Mouse (Mus musculus): Measurements from ENCODE around the gene Sec22b. TPM values are rescaled to one million over a fixed set of nuclear protein-coding genes. Genes with fewer than 3 reads are reported as not detected.
A peak's percentile ranks its signal among the peaks of the same experiment; 100 is the strongest.

Gene Sec22b
- polyA plus RNA-seq, 1 experiment from 2014 or later: 60.8 TPM

DNA sequence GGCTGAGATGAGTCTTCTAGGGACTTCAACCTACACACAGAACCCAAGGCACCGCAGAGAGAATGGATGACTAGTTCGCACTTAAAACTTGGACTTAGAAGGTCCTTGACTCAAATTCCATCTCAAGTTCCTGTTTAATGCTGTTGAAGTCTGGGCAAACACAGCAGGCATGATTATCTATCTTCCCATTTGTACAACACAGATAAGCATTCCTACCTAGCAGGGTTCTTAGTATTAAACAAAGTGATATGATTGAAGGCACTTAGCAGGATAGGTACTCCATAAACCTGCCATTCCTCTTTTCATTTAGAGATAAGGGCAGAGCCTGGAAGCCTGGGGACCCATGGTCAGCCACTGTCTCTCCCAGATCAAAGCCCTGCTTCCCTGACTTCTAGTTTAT lies 67.2 kb downstream of the Sec22b start:
- no peak for ATAC-seq (ENCODE audit: low read depth)
- Histone ChIP-seq H3K27me3 (no peaks in the 10 kb centered on the region), H3K9me3 (replicated peaks) (no peaks in the 10 kb centered on the region), H3K4me1 (replicated peaks) (peaks cover 43% of the 10 kb centered on the region), H3K4me3 (replicated peaks) (no peak overlapping the region), H3K4me2 (no peak overlapping the region), H3K9ac (no peak overlapping the region), H3K27ac (no peak overlapping the region), H3K36me3 (no peaks in the 10 kb centered on the region)
- DNase-seq: no peak
- 61% methylated on average over 2 of the region's 2 CpGs for WGBS (ENCODE audit: insufficient replicate concordance)

DNA sequence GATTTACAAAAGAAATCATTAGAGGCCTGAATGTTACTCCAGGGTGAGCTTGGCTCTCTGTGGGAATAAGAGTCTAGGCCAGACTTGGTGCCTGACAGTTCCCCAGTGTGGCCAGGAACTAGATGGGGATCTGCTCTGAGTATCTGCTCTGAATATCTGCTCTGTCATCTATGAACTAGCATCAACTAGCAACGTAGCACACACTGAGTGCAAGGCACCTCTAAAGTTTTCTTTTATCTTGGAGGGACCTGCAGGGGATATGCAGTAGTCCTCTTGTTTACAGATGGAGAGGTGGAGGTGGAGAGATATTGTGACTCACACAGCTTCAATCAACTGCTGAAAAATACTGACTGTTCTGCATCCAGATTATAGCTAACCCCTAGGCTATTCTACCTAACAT lies 68.0 kb downstream of the Sec22b start:
- Histone ChIP-seq H3K4me2 (no peak overlapping the region), H3K9ac (no peak overlapping the region), H3K4me1 (replicated peaks) (peaks cover 43% of the 10 kb centered on the region), H3K9me3 (replicated peaks) (no peaks in the 10 kb centered on the region), H3K27me3 (no peaks in the 10 kb centered on the region), H3K27ac (no peak overlapping the region), H3K4me3 (replicated peaks) (no peak overlapping the region), H3K36me3 (no peaks in the 10 kb centered on the region)
- 25% methylated on average over 1 of the region's 1 CpGs for WGBS (ENCODE audit: insufficient replicate concordance)
- DNase-seq (no peak), ATAC-seq (ENCODE audit: low read depth) (peak; percentile 42; the same call in 1 of the 2 replicates)

DNA sequence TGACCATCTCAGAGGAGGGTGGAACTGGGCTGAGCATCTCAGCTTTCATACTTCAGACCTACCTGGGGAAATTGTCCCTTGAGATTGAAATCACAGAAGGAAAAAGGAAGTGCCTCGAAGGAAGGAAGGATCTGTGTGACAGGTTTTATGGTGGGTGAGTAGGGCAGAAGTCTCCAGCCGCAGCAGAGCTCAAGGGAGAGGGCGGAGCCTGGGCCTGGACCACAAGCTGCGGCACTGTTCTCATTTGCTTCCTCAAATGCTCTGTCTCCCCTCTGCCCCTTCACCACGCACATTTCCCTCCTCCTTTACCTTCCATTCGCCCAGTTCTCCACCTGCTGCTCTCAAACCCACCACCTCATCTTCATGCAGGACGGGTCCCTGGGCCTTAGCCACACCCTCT lies 70.1 kb downstream of the Sec22b start:
- H3K36me3 ChIP-seq: no peaks in the 10 kb centered on the region
- ATAC-seq (ENCODE audit: low read depth): no peak
- no peak overlapping the region for H3K9ac ChIP-seq
- WGBS (ENCODE audit: insufficient replicate concordance): 10% methylated on average over 7 of the region's 7 CpGs
- DNase-seq: no peak
- peaks cover 38% of the 10 kb centered on the region for H3K4me1 ChIP-seq (replicated peaks)
- H3K4me3 ChIP-seq (replicated peaks): no peak overlapping the region
- no peak overlapping the region for H3K27ac ChIP-seq
- H3K4me2 ChIP-seq: peak overlapping the region; percentile 26
- H3K27me3 ChIP-seq: no peaks in the 10 kb centered on the region
- H3K9me3 ChIP-seq (replicated peaks): no peaks in the 10 kb centered on the region

DNA sequence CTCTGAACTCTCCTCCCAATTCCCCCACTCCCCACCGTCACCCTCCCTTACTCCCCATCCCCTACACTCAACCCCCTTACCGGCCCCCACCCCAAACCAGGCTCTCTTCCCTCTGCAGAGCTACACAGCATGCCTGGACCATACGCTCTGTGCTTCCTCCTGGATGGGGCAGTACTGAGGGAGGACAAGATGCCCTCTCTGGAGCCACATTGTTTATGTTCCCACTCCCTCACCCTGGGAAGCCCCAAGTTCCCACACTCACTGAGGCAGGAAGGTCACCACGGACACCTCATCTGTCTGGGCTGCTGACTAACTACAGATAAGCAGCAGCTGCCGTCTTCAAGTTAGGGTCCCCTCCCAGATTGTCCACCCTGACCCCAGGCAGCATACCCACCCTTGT lies 71.2 kb downstream of the Sec22b start:
- Histone ChIP-seq H3K4me1 (replicated peaks) (peaks cover 38% of the 10 kb centered on the region), H3K27me3 (no peaks in the 10 kb centered on the region), H3K9me3 (replicated peaks) (no peaks in the 10 kb centered on the region), H3K36me3 (no peaks in the 10 kb centered on the region), H3K4me2 (no peak overlapping the region), H3K9ac (no peak overlapping the region), H3K4me3 (replicated peaks) (no peak overlapping the region), H3K27ac (no peak overlapping the region)
- 37% methylated on average over 5 of the region's 5 CpGs for WGBS (ENCODE audit: insufficient replicate concordance)
- DNase-seq (no peak), ATAC-seq (ENCODE audit: low read depth) (0 out of 2 replicates have a peak, but pooled peaks have one; percentile 36)

DNA sequence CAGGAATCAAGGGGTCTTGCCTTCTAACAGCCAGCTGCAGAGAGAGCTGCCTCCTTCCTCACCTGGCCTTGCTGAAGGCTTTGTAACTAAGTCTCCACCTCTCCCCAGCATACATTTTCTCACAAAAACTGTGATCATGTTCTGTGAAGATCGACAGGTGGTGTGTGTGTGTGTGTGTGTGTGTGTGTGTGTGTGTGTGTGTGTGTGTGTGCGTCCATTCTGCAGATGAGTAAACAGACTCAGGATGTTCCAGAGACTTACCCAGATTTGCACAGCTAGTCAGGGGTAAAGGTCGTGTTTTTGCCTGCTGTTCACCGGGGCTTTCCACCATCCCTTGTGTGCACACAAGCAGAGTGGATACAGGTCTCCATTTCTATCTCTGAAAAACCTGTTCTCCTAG lies 71.7 kb downstream of the Sec22b start:
- Histone ChIP-seq H3K36me3 (no peaks in the 10 kb centered on the region), H3K9me3 (replicated peaks) (no peaks in the 10 kb centered on the region), H3K9ac (no peak overlapping the region), H3K4me2 (no peak overlapping the region), H3K27me3 (no peaks in the 10 kb centered on the region), H3K27ac (no peak overlapping the region), H3K4me1 (replicated peaks) (peaks cover 35% of the 10 kb centered on the region), H3K4me3 (replicated peaks) (no peak overlapping the region)
- no peak for DNase-seq
- ATAC-seq (ENCODE audit: low read depth): no peak
- WGBS (ENCODE audit: insufficient replicate concordance): 74% methylated on average over 4 of the region's 4 CpGs

Other genes starting within 250 kb of the Sec22b start
- 1.5 and 2.0 TPM in 2 replicates for gene Prkab2, start 243.0 kb upstream of the Sec22b start, polyA plus RNA-seq (2015; fragmentation: Nextera tagmentation; extraction: Ambion mirVana)
- gene Gm17651, start 226.5 kb upstream of the Sec22b start, polyA plus RNA-seq (2015; fragmentation: Nextera tagmentation; extraction: Ambion mirVana): not detected in 2 replicates
- 5.8 and 7.5 TPM in 2 replicates for gene Pde4dip, start 12.5 kb upstream of the Sec22b start, polyA plus RNA-seq (2015; fragmentation: Nextera tagmentation; extraction: Ambion mirVana)
- gene Notch2, start 112.3 kb downstream of the Sec22b start, polyA plus RNA-seq (2015; fragmentation: Nextera tagmentation; extraction: Ambion mirVana): 4.8 and 5.7 TPM in 2 replicates

Data from liver, embryonic 13.5 days (tissue).